Mouse (Mus musculus): ENCODE results near the gene Tlx3. TPM values are rescaled to one million over a fixed set of nuclear protein-coding genes. Genes with fewer than 3 reads are reported as not detected.

Gene Tlx3
- polyA plus RNA-seq, 1 experiment = not detected

DNA sequence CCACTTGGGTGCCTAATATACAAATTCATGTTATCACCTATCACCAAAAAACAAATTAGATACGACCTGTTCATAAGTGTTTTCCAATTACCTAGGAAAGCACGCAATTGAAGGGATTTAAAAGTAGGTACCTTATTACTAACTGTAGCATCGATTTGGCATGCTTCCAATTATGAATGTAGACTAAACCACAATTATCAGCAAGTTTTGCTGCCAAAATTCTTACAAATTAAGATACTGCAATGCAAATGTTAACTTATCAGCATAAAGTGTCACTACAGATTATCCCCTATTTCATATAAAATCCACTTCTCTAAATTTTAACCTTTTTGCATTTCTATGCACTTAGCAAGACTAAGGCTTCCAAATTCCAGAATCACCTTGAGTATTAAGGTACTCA is 48.9 kb downstream of the Tlx3 start:
- no peak for DNase-seq (ENCODE audit: low read depth, low spot score)
- WGBS = 80% methylated on average over 3 of the region's 3 CpGs

DNA sequence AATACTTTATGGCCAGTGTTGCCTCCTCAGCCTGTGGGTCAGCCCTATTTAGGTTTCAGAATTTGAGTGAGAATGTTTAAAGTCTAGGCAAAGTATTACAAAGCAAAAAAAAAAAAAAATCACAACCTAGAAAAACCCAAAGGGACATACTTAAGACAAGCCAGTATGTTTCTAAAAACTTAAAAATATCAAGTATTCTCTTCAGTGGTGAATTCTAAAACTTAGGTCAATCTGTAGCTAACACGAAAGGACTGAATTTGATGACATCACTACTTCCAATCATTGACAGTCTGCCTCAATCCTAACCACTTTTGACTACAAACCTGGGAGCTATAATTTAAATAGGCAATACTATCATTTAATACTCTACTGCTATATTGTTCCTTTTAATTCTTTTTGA is 50.4 kb downstream of the Tlx3 start:
- DNase-seq (ENCODE audit: low read depth, low spot score) = no peak
- 87% methylated on average over 1 of the region's 1 CpGs for WGBS

DNA sequence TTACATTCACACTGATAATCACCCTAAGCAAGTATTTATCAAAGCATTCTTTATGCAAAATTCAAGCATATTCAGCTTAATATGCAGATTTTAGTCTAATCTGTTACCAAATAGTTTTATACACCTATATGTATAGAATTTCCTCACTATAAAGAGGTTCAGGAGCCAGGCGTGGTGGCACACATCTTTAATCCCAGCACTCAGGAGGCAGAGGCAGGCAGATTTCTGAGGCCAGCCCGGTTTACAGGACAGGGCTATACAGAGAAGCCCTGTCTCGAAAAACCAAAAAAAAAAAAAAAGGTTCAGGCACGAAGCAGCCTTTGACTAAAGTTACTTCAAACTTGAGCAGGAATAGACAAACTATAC is 51.6 kb downstream of the Tlx3 start:
- 82% methylated on average over 4 of the region's 4 CpGs for WGBS
- no peak for DNase-seq (ENCODE audit: low read depth, low spot score)

DNA sequence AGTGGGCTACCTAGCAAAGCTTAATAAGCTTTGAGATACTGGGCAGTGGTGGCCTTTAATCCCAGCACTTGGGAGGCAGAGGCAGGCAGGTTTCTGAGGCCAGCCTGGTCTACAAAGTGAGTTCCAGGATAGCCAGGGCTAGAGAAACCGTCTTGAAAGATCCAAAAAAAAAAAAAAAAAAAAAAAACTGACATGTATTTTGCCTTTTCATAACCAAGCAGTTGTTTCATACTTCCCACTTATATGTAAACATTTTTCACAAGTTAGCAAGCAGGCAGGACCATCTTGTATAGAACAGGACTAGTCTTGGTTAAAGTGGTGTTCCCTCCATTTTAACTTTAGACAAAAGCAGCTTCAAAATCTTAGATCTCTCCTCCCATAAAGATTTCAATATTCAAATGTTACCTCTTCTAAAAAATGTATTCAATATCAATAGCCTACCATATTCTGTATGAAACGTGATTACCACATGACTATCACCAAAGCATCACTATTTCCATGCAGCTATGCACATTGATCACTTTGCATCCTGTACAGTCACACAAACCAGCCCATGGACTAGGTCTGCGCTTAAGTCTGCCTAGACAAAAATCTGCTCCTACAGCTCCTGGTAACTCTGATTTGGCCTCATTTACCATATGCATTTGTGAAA is 52.1 kb downstream of the Tlx3 start:
- WGBS = 73% methylated on average over 3 of the region's 3 CpGs
- DNase-seq (ENCODE audit: low read depth, low spot score) = no peak

Other genes starting within 250 kb of the Tlx3 start
- 0.10 and 0.11 TPM in 2 replicates for gene Fgf18, start 56.2 kb downstream of the Tlx3 start, polyA plus RNA-seq (2012; rRNA removed)
- 89.1 and 109 TPM in 2 replicates for gene Npm1, start 40.4 kb downstream of the Tlx3 start, polyA plus RNA-seq (2012; rRNA removed)
- gene Gm12117, start 73.1 kb upstream of the Tlx3 start, polyA plus RNA-seq (2012; rRNA removed) = 0.26 TPM in 1 of 2 replicates, not detected in the other